Mouse (Mus musculus): ENCODE measurements around the gene Hrasls. TPM values are rescaled to one million over a fixed set of nuclear protein-coding genes. Genes with fewer than 3 reads are reported as not detected.

Hrasls gene
- 0.16 and 0.32 TPM in 2 replicates for polyA plus RNA-seq (2015; fragmentation: Nextera tagmentation; extraction: Ambion mirVana)

- peak within 1 kb of the TSS; percentile 66 for H3K4me2 ChIP-seq (ENCODE audit: low read length)
- WGBS, result 2% methylated on average over 39 of the region's 39 CpGs
- H3K27me3 ChIP-seq (ENCODE audit: insufficient read depth, low read length), result peaks cover 7% of the 10 kb centered on the region; the same call in 1 of the 2 replicates
- no peak within 1 kb of the TSS for H3K27ac ChIP-seq
- H3K36me3 ChIP-seq (ENCODE audit: insufficient read depth, low read length), result no peaks in the 10 kb centered on the region
- peak within 1 kb of the TSS; percentile 28 for H3K4me3 ChIP-seq (replicated peaks; ENCODE audit: low read depth, low read length)
- peak; percentile 48 for DNase-seq (ENCODE audit: low spot score)
- ATAC-seq (replicated peaks; ENCODE audit: low FRiP score, low read depth), result peak; percentile 88
- 0 out of 2 replicates have a peak within 1 kb of the TSS, but pooled peaks have one; percentile 15 for H3K9ac ChIP-seq (ENCODE audit: low read depth, low read length)
- H3K9me3 ChIP-seq (replicated peaks; ENCODE audit: low read length), result no peaks in the 10 kb centered on the region
- no peaks in the 10 kb centered on the region for H3K4me1 ChIP-seq (replicated peaks; ENCODE audit: insufficient read depth, low read length)
- no peak for TF ChIP-seq CTCF (IDR thresholded peaks at IDR 0.05; ENCODE audit: low read depth)
Observed at GRCm38 (mm10) chr16:29209605-29210411, at the start of gene Hrasls. Hrasls (plus strand) TSS chr16:29209695.

GRCm38 (mm10) chr16:29162271-29162670, 47.2 kb upstream of the Hrasls start:
- 63% methylated on average over 4 of the region's 4 CpGs for WGBS
- Histone ChIP-seq H3K36me3 (ENCODE audit: insufficient read depth, low read length) (no peaks in the 10 kb centered on the region), H3K4me1 (replicated peaks; ENCODE audit: insufficient read depth, low read length) (no peaks in the 10 kb centered on the region), H3K4me3 (replicated peaks; ENCODE audit: low read depth, low read length) (no peak overlapping the region), H3K4me2 (ENCODE audit: low read length) (no peak overlapping the region), H3K27ac (no peak overlapping the region), H3K9me3 (replicated peaks; ENCODE audit: low read length) (no peaks in the 10 kb centered on the region), H3K9ac (ENCODE audit: low read depth, low read length) (no peak overlapping the region), H3K27me3 (ENCODE audit: insufficient read depth, low read length) (no peaks in the 10 kb centered on the region)
- no peak for ATAC-seq (replicated peaks; ENCODE audit: low FRiP score, low read depth)
- no peak for DNase-seq (ENCODE audit: low spot score)
- TF ChIP-seq CTCF (IDR thresholded peaks at IDR 0.05; ENCODE audit: low read depth), result no peak

- no peak overlapping the region for H3K27ac ChIP-seq
- 70% methylated on average over 4 of the region's 4 CpGs for WGBS
Observed at GRCm38 (mm10) chr16:29167051-29167450, 42.4 kb upstream of the Hrasls start.

GRCm38 (mm10) chr16:29171741-29172140, 37.8 kb upstream of the Hrasls start:
- 74% methylated on average over 5 of the region's 5 CpGs for WGBS

More at GRCm38 (mm10) chr16:29167051-29167450, 42.4 kb upstream of the Hrasls start:
- Histone ChIP-seq H3K9ac (ENCODE audit: low read depth, low read length) (no peak overlapping the region), H3K27me3 (ENCODE audit: insufficient read depth, low read length) (no peaks in the 10 kb centered on the region), H3K4me1 (replicated peaks; ENCODE audit: insufficient read depth, low read length) (no peaks in the 10 kb centered on the region), H3K9me3 (replicated peaks; ENCODE audit: low read length) (no peaks in the 10 kb centered on the region), H3K4me3 (replicated peaks; ENCODE audit: low read depth, low read length) (no peak overlapping the region), H3K36me3 (ENCODE audit: insufficient read depth, low read length) (no peaks in the 10 kb centered on the region), H3K4me2 (ENCODE audit: low read length) (no peak overlapping the region)
- ATAC-seq (replicated peaks; ENCODE audit: low FRiP score, low read depth) (no peak), DNase-seq (ENCODE audit: low spot score) (no peak)
- TF ChIP-seq CTCF (IDR thresholded peaks at IDR 0.05; ENCODE audit: low read depth), result no peak

GRCm38 (mm10) chr16:29173201-29173600, 36.3 kb upstream of the Hrasls start:
- H3K27ac ChIP-seq, result no peak overlapping the region
- no peak for TF ChIP-seq CTCF (IDR thresholded peaks at IDR 0.05; ENCODE audit: low read depth)
- no peaks in the 10 kb centered on the region for H3K4me1 ChIP-seq (replicated peaks; ENCODE audit: insufficient read depth, low read length)
- no peak for ATAC-seq (replicated peaks; ENCODE audit: low FRiP score, low read depth)
- H3K9me3 ChIP-seq (replicated peaks; ENCODE audit: low read length), result no peaks in the 10 kb centered on the region
- no peak overlapping the region for H3K4me2 ChIP-seq (ENCODE audit: low read length)
- no peaks in the 10 kb centered on the region for H3K36me3 ChIP-seq (ENCODE audit: insufficient read depth, low read length)
- H3K27me3 ChIP-seq (ENCODE audit: insufficient read depth, low read length), result no peaks in the 10 kb centered on the region
- DNase-seq (ENCODE audit: low spot score), result no peak
- H3K9ac ChIP-seq (ENCODE audit: low read depth, low read length), result no peak overlapping the region
- 92% methylated on average over 2 of the region's 2 CpGs for WGBS
- H3K4me3 ChIP-seq (replicated peaks; ENCODE audit: low read depth, low read length), result no peak overlapping the region

More at GRCm38 (mm10) chr16:29171741-29172140, 37.8 kb upstream of the Hrasls start:
- DNase-seq (ENCODE audit: low spot score) (no peak), ATAC-seq (replicated peaks; ENCODE audit: low FRiP score, low read depth) (no peak)
- no peaks in the 10 kb centered on the region for H3K4me1 ChIP-seq (replicated peaks; ENCODE audit: insufficient read depth, low read length)
- TF ChIP-seq CTCF (IDR thresholded peaks at IDR 0.05; ENCODE audit: low read depth), result no peak
- H3K27me3 ChIP-seq (ENCODE audit: insufficient read depth, low read length), result no peaks in the 10 kb centered on the region
- H3K27ac ChIP-seq, result no peak overlapping the region
- H3K9ac ChIP-seq (ENCODE audit: low read depth, low read length), result no peak overlapping the region
- no peaks in the 10 kb centered on the region for H3K9me3 ChIP-seq (replicated peaks; ENCODE audit: low read length)
- H3K4me3 ChIP-seq (replicated peaks; ENCODE audit: low read depth, low read length), result no peak overlapping the region
- no peak overlapping the region for H3K4me2 ChIP-seq (ENCODE audit: low read length)
- no peaks in the 10 kb centered on the region for H3K36me3 ChIP-seq (ENCODE audit: insufficient read depth, low read length)

GRCm38 (mm10) chr16:29174831-29175350, 34.6 kb upstream of the Hrasls start:
- 58% methylated on average over 6 of the region's 6 CpGs for WGBS
- no peaks in the 10 kb centered on the region for H3K36me3 ChIP-seq (ENCODE audit: insufficient read depth, low read length)
- no peak for ATAC-seq (replicated peaks; ENCODE audit: low FRiP score, low read depth)

More at GRCm38 (mm10) chr16:29174831-29175350, 34.6 kb upstream of the Hrasls start:
- H3K4me2 ChIP-seq (ENCODE audit: low read length), result no peak overlapping the region
- no peaks in the 10 kb centered on the region for H3K4me1 ChIP-seq (replicated peaks; ENCODE audit: insufficient read depth, low read length)
- no peak for TF ChIP-seq CTCF (IDR thresholded peaks at IDR 0.05; ENCODE audit: low read depth)
- no peak for DNase-seq (ENCODE audit: low spot score)
- no peaks in the 10 kb centered on the region for H3K9me3 ChIP-seq (replicated peaks; ENCODE audit: low read length)
- H3K27ac ChIP-seq, result no peak overlapping the region
- H3K4me3 ChIP-seq (replicated peaks; ENCODE audit: low read depth, low read length), result no peak overlapping the region
- H3K27me3 ChIP-seq (ENCODE audit: insufficient read depth, low read length), result no peaks in the 10 kb centered on the region
- H3K9ac ChIP-seq (ENCODE audit: low read depth, low read length), result no peak overlapping the region
